Mouse (Mus musculus) gastrocnemius, postnatal 10 days (tissue): ENCODE measurements around the gene Unc45a. TPM values are rescaled to one million over a fixed set of nuclear protein-coding genes. Genes with fewer than 3 reads are reported as not detected.
"Not testable (repeated sequence)": the region's sequence is repeated elsewhere in the genome, so short reads cannot be mapped to it uniquely, and the experiment has no call there.

Experiments used
- DNase-seq: peaks from one replicate; pipeline ENCODE4 v3.0.0; 2021; ENCODE audit warnings: mixed read lengths
- total RNA-seq, 2 experiments: library from RNA; stranded (reverse); gene quantifications; 2 replicates each; pipeline ENCODE4 v1.2.3; 2021

The Unc45a gene
- total RNA-seq, 2 experiments from 2014 or later: 11.8 to 16.4 TPM

DNA sequence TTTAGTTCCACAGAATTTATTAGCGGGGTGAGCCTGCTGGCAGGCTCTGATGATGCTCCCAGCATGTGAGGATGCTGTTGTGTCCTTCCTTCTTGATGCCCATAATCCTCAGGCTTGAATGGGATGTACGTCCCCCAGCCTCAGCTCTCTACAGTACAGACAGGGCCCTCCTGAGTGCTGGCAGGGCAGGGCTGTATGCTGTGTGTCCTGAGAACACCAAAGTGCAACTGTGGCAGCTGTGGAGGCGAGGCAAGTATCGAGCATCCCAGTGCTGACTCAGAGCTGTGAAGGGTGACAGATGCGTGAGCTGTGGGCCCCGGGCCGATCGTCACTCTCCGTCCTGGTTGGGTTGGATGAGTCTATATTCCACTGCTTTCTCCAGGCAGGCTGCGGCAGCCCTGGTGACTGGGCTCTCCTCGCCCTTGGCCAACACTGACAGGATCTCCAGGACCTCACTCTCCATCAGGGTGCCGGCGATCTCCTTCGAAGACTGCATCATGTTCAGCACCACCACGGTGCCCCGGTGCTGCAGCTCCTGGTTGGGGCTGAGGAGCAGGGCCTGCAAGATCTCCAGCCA is 15.4 kb downstream of the Unc45a start:
- no peak for DNase-seq

DNA sequence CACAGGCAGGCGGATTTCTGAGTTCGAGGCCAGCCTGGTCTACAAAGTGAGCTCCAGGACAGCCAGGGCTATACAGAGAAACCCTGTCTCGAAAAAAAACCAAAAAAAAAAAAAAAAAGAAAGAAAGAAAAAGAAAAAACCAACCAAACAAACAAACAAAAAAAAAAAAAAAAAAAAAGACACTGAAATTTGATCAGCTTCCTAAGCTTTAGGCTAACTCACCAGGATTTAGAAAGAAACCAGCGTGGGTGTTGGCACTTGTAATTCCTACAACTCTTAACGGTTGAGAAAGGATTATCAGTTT is 16.0 kb downstream of the Unc45a start:
- not testable (repeated sequence) for DNase-seq

DNA sequence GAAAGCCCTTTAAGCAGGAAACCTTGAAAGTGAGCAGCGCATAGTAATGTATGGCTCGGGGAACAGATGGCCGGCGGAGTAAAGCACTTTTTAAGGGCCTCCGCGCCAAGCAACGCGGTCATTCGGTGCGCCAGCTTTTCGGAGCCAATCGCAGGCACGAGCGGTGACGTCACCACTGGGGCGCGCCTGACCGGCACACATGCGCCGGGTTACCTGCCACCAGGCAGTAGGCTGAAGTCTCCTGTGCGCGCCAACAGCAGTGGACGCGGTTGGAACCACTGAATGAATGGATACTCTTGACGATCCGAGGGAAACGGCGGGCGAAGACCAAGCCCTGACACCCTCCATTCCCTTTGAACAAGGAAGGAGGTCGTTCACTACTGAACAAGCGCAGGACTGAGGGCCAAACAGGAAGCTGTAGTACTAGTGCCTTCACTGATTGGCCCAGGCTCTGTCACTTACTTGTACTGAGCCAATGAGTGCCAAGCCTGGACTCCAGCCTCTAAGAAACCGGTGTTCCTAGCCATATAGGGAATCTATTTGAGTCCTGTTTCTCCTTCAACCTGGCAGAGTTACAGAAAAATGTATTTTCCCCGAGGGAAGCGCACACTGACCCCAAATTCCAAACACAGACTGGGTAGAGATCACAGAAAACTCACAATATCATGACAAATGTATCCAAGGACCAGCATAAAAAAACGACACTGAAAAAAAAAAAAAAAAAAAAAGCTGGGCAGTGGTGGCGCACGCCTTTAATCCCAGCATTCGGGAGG is 16.6 kb downstream of the Unc45a start, which contains the start of gene Rccd1:
Gene Rccd1, minus strand, starts transcription at position 412 of the 773 bp plus-strand sequence.
- DNase-seq: peak; percentile 94

DNA sequence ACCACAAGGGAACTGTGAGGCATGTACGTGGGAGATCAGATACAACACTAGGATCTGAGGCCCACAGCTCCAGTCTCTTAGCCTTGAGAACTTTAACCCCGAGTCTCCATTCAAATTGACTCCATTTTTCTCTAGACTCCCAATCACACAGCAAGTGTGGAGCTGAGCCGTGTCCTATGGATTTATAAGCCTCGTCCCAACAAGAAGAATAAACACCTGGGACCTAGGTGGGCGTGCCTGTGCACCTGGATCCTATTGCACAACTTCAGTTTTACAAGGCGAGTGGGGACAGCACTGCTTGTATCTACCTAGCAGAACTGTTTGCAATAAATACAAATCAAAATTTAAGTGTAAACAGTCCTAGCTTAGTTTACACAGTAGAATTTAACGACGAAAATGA is 17.5 kb downstream of the Unc45a start:
- no peak for DNase-seq

DNA sequence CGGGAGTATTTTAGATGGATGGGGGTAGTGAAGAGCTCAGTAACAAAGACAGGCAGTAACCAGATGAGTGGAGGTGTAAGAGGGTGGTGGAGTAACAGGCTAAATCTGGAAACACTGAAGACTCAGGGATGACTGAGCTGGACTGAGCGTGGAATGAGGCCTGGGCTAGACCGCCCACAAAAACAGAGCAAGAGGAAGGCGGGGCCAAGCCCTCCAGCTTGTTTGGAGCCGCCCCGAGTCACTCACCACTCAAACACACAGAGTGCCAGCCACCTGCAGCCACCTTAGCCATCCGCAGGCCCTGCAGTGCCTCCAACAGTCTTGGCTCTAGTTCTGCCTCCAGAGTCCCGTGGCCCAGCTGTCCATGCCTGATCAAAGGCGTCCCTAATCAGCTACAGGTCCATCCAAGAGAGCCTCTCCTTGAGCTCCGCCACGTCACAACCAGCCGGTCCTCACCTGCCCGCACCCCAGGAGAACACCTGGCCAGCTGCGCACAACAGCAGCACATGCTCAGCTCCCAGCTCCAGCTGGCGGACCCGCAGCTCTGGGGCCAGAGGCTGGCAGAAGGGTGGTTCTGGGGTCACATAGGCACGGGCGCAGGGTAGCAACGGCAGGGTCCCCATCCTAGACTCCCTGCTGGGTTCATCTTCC is 20.8 kb downstream of the Unc45a start:
- no peak for DNase-seq

DNA sequence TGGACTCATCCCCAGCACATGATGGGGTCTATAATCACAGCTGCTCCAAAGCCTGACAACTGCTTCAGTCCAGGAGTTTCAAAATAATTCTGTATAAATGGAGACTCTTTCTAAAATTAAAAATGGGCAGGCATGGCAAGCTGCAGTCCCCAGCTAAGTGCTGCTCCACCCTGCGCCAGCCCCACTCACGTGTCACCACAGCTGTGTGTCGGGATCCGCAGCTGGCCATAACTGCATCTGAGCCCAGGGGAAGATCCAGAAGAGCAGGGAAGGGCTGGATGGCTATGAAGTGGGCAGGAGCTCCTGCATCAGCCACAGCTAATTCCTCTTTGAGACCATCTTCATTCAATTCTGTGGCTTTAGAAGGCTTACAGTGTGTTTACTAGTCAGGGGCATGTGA is 22.1 kb downstream of the Unc45a start:
- DNase-seq: no peak

DNA sequence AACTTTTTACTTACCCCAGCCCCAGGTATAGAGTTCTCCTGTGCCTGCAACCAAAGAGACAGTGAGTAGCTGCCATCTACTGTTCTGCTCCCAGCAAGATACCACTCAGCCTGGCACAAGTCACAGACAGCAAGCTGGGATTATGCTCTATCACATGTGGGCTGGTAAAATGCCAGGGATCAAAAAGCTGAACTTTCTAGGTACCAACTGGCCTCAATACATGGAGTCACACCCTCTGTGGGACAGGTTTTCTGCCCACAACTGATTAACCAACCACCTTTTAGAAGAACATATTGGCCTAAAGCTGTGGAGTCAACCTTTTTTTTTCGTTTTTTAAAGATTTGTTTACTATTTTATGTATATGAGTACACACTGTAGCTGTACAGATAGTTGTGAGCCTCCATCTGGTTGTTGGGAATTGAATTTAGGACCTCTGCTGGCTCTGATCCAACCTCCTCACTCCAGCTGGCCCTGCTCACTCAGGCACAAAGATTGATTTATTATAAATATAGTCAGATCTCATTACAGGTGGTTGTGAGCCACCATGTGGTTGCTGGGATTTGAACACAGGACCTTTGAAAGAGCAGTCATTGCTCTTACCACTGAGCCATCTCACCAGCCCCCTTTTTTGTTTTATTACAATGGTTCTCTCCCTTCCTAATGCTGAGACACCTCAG is 23.2 kb downstream of the Unc45a start:
- DNase-seq: no peak

DNA sequence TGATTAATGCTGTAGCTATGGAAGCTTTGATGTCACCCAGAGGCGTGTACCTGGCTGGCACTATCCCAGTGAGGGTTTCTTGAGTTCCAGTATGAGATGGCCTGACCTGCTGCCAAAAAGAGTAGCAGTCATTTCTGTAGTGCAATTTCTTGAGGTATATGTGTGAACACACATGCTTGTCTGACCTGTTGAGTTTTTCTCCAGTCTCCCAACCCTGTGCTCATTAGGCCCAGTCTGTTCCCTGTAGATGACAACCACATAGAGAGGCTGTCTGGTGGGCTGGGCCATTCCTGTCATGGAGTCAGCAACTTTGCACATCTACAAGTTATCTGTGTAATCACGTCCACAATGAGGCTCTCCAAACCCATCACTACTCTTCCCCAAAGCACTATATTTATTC is 25.1 kb downstream of the Unc45a start:
- no peak for DNase-seq

DNA sequence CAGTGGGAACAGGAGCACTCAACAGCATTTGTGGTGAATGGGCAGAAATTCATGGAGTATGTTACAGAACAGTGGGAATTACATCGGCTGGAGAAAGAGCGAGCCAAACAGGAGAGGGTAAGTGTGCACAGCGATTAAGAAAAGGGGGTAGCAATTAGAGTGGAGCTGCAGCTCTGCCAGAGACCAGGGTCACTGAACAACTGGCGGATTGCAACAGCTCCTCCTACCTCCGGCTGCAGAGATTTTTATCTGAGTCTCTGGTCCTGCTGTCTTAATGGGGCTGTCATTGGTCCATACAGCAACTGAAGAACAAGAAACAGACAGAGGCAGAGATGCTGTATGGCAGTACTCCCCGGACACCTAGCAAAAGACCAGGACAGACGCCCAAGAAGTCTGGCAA is 30.0 kb downstream of the Unc45a start:
- no peak for DNase-seq

DNA sequence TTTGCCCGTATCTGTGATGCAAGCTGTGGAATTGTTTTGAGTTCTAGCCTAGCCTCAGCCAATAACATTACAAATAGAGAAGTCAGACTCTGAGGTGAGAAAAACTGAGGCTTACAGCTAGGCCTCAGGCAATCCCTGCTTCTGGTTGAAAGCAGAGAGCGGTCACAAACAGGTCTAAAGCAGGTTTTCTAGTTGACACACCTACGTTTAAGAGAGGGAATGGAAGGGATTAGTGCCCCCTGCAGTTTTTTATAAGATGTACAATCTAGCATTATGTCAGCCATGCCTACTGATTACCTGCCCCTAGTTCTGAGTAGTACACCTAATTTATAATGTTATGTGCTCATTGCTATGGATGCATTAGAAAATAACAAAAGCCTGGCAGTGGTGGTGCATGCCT is 33.0 kb downstream of the Unc45a start:
- DNase-seq: no peak

DNA sequence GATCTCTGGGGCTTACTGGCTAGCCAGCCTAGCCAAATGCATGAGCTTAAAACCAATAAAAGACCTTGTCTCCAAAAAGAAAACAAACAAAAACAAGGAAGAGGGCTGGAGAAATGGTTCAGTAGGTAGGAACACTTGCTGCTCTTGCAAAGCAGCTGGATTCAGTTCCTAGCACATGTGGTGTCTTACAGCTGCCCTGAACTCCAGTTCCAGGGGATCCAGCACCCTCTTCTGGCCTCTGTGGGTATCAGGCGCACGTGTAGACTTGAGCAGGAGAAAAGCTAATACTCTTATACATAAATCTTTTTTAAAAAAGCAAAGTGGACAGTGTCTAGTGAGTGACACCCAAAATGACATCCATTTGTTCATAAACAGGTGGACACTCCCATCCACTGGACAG is 39.3 kb downstream of the Unc45a start:
- no peak for DNase-seq

DNA sequence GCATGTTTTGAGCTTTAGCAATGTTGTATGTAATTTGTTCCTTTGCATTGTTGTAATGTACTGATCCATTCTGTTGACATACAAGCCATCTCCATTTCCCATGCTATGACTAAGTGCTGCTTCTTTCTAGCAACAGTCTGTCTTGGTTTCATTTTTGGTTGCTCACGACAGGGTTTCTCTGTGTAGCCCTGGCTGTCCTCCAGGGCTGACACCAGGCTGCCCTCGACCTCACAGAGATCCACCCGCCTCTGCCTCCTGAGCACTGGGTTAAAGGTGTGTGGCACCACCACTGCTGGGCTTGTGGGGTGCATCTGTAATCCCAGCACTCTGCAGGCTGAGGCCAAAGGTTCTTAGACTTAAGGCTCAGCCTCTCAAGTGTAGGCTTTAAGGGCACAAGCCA is 41.2 kb downstream of the Unc45a start:
- DNase-seq: no peak

DNA sequence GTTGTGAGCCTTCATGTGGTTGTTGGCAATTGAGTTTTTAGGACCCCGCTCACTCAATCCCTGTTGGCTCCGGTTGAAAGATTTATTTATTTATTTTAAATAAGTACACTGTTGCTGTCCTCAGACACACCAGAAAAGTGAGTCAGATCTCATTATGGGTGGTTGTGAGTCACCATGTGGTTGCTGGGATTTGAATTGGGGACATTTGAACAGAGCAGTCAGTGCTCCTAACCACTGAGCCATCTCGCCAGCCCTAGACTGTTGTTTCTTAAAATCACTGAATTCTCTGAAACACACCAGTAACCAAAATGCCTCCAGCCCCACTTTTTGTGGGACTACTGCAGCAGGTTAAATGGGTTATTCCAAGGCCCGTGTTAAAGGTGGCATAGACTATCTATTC is 42.1 kb downstream of the Unc45a start:
- no peak for DNase-seq

DNA sequence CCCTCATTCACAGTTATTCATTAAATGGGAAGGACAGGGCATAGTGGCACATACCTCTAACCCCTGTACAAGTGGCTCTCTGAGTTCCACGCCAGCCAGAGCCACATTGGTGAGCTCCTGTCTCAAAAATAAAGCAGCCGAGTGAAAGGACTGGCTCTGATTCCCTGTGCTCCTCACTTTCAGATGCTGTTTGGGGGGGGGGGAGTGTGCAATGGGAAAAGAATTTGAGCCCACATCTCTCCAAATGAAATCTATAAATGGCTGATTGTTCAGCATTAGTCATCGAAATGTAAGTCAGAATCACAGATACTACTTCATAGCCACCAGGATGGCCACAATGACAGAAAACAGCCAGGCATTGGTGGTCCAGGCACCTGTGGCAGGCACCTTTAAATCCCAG is 43.8 kb downstream of the Unc45a start:
- no peak for DNase-seq

DNA sequence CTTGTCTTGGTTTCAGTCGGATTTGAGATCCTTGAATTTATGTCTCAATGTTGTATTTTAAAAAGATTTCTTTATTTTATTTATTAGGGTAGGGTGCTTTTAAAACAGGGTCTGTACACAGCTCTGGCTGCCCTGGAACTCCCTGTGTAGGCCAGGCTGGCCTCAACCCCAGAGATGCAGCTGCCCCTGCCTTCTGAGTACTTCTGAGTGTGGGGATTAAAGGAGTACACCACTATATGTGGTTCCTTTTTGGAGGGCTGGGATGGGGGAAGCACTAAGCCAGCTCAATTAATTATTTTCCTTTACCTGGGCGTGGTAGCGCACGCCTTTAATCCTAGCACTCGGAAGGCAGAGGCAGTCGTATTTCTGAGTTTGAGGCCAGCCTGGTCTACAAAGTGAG is 44.3 kb downstream of the Unc45a start:
- no peak for DNase-seq

DNA sequence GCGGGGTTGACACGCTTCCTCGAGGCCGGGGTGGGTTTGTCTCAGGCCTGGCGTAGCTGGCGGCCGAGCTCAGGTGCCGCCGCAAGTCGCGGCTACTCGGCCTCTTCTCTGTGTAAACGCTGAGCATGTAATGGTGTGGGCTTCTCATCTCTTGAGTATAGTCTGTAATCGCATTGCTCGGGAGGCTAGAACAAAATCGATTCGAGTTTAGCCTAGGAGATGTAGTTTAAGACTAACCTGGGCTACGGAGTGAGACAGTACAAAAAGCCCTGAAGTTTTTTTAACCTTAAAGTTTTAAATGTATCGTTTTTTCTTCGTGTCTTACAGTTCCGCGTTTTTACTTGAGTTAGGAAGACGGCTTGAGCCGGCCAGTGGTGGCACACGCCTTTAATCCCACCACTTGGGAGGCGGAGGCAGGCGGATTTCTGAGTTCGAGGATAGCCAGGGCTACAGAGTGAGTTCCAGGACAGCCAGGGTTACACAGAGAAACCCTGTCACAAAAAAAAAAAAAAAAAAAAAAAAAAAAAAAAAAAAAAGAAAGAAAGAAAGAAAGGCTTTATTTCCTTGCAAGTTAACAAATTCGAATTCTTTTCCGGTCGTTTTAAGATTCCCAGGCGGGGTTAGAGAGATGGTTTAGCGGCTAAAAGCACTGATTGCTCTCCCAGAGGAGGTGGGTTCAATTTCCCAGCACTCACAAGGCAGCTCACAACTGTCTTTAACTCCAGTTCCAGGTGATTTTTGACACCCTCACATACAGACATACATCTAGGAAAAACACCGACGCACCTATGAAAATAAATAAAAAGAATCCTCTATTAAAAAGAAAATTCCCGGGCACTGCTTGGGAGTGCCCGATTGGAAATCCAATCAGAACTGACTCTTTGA is 45.8 kb downstream of the Unc45a start:
- no peak for DNase-seq

DNA sequence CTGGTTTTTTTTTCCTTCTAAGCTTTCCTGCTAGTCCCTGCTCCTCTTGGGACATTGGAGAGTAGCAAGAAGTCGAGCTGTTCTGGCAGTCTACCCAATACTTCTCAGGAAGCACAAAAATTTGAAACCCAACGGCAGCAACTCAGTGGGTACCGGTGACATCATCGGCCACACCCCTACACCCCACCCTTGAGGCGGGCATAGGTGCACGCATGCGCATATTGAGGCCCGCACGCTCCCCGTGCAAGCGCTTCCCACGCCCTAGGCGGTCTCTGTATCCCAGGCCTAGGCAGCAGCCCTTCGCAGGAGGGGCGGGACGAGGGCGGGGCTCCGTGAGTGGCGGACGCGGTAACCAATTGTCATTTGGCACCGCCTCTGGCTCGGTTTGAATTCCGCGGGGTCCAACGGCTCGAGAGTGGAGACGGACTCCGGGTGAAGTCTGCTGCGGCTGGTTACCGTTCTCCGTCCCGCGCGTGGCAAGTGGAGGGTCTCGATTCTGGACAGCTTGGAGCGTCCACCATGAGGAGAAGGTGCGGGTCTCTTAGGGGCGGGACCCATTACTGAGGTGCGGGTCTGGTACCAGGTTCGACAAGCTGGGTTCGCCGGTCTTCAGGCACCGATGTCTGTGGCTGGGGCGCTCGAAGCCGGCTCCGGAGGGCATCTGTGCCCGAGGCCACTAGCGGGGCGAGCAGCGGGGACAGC is 46.6 kb downstream of the Unc45a start, which contains the start of gene Prc1:
Gene Prc1, plus strand, starts transcription at position 389 of the 702 bp plus-strand sequence.
- DNase-seq: peak; percentile 95

DNA sequence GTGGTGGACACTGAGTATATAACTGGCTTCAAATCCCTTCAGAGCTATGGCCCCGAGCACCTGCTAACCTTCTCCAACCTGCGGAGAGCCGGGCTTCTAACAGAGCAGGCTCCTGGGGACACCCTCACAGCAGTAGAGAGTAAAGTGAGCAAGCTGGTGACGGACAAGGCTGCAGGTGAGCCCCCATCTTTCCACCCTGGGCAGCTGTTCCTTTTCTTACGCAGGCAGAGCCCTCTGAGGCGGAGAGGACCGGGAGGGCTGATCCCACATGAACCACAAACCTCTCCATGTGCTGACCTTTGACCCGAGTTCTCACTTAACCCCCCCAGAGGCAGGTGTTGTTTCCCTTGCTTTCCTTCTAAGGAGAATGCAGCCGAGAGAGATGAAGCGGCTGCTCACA is 53.1 kb downstream of the Unc45a start:
- no peak for DNase-seq

DNA sequence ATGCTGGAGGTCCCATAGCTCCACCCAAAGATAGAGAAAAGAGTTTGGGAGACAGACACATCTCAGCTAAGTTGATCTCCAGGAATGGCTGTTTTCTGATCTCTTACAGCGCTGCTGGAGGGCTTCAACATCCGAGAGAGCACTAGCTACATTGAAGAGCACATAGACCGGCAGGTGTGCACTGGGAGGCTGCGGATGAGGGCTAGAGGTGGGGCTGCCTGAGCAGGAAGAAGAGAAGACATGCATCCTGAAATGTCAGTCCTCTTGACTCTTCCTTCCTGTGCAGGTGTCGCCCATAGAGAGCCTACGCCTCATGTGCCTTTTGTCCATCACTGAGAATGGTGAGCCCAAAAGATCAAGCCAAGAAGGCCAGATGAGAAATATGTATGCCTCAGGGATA is 55.1 kb downstream of the Unc45a start:
- DNase-seq: no peak

DNA sequence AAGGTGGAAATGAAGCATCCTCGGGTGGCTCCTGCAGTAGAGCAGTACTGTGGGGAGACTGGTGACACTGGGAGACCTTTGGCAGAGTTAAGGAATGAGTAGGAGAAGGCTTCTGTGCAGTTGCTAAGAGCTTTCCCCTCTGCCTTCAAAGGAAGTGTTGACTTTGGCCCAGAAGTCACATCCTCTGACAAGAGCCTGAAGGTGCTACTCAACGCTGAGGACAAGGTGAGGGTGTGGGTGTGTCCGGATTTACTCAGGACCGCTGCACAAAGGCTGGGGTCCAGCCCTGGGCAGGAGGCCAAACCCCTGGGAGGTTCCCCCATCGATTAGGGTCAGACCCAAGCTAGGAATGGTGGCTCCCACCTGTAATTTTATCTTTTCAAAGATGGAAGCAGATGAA is 56.4 kb downstream of the Unc45a start:
- no peak for DNase-seq

DNA sequence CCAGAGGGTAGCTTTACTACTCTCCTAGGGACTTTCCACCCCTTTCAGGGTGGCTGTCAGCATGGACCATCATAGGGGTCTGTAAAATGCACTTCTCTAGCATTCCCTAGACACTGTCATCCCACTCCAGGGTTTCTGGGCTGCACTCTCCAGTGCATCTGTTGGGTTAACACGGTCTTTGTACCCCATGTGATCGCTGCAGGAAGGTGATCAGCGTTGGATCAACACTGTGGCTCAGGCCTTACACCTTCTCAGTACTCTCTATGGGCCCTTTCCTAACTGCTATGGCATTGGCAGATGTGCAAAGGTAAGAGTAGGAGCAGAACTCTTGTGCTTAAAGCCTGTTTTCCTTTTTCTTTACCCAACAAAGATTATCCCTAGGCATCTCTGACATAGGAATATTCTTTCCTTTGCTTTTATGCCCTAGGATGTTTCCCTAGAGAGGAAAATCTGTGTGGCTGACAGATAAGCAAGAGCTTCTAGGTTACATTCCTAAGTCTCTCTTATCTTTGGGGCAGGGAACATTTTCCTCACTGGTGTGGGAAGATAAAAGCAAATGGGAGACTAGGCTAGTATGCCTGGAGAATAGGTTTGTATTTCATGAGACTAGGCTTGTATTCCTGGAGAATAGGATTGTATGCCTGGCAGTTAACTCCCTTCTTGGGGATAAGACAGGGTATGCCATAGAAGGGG is 57.4 kb downstream of the Unc45a start:
- no peak for DNase-seq
